Mouse (Mus musculus) embryo, embryonic 11 days (tissue): Measurements from ENCODE around the gene Sorcs2.

Source experiments
- DNase-seq: peaks from one replicate; pipeline ENCODE4 v3.0.0-alpha.2; 2015

Sorcs2 gene

GRCm38 (mm10) chr5:36166346-36167013 lies 231.5 kb downstream of the Sorcs2 start:
- DNase-seq = no peak

GRCm38 (mm10) chr5:36165424-36166302 lies 232.3 kb downstream of the Sorcs2 start:
- no peak for DNase-seq

GRCm38 (mm10) chr5:36154879-36155485 lies 243.0 kb downstream of the Sorcs2 start:
- peak; percentile 27 for DNase-seq

- no peak for DNase-seq
Observed at GRCm38 (mm10) chr5:36153261-36153660, 244.7 kb downstream of the Sorcs2 start.

- DNase-seq = no peak
Observed at GRCm38 (mm10) chr5:36151086-36151485, 246.9 kb downstream of the Sorcs2 start.

- DNase-seq = no peak
Observed at GRCm38 (mm10) chr5:36149098-36149497, 248.8 kb downstream of the Sorcs2 start.

GRCm38 (mm10) chr5:36146589-36146988 lies 251.3 kb downstream of the Sorcs2 start:
- no peak for DNase-seq

- no peak for DNase-seq
Observed at GRCm38 (mm10) chr5:36144560-36144959, 253.4 kb downstream of the Sorcs2 start.

- DNase-seq = no peak
Observed at GRCm38 (mm10) chr5:36141676-36142255, 256.2 kb downstream of the Sorcs2 start.

- DNase-seq = peak; percentile 39
Observed at GRCm38 (mm10) chr5:36141112-36141511, 256.8 kb downstream of the Sorcs2 start.

- DNase-seq = no peak
Observed at GRCm38 (mm10) chr5:36139766-36140165, 258.2 kb downstream of the Sorcs2 start.

- no peak for DNase-seq
Observed at GRCm38 (mm10) chr5:36135874-36136542, 261.9 kb downstream of the Sorcs2 start.

GRCm38 (mm10) chr5:36134302-36134701 lies 263.6 kb downstream of the Sorcs2 start:
- no peak for DNase-seq

- DNase-seq = no peak
Observed at GRCm38 (mm10) chr5:36133893-36134292, 264.0 kb downstream of the Sorcs2 start.

- DNase-seq = no peak
Observed at GRCm38 (mm10) chr5:36130393-36131011, 267.4 kb downstream of the Sorcs2 start.

- no peak for DNase-seq
Observed at GRCm38 (mm10) chr5:36129661-36130060, 268.3 kb downstream of the Sorcs2 start.

GRCm38 (mm10) chr5:36128513-36128912 lies 269.4 kb downstream of the Sorcs2 start:
- no peak for DNase-seq

GRCm38 (mm10) chr5:36124993-36125392 lies 272.9 kb downstream of the Sorcs2 start:
- DNase-seq = no peak

- no peak for DNase-seq
Observed at GRCm38 (mm10) chr5:36122987-36123386, 275.0 kb downstream of the Sorcs2 start.

GRCm38 (mm10) chr5:36120931-36121341 lies 277.0 kb downstream of the Sorcs2 start:
- DNase-seq = peak; percentile 60

GRCm38 (mm10) chr5:36118061-36118460 lies 279.9 kb downstream of the Sorcs2 start:
- no peak for DNase-seq

GRCm38 (mm10) chr5:36115519-36115918 lies 282.4 kb downstream of the Sorcs2 start:
- no peak for DNase-seq
